Mouse (Mus musculus): Measurements from ENCODE around the gene Zfp14. TPM values are rescaled to one million over a fixed set of nuclear protein-coding genes. Genes with fewer than 3 reads are reported as not detected.

Zfp14 gene
- polyA plus RNA-seq, 1 experiment from 2014 or later: 9.4 TPM

- ATAC-seq (ENCODE audit: low FRiP score): peak; percentile 95
- H3K4me2 ChIP-seq: peak within 1 kb of the TSS; percentile 90
- H3K9me3 ChIP-seq: no peaks in the 10 kb centered on the region
- peak within 1 kb of the TSS; percentile 89 for H3K4me3 ChIP-seq
- no peaks in the 10 kb centered on the region for H3K27me3 ChIP-seq
- H3K9ac ChIP-seq: peak within 1 kb of the TSS; percentile 89
- H3K36me3 ChIP-seq: peaks cover 38% of the 10 kb centered on the region
- under 1% methylated on average over 47 of the region's 50 CpGs for WGBS
- peak within 1 kb of the TSS; percentile 90 for H3K27ac ChIP-seq
- H3K4me1 ChIP-seq (replicated peaks): peaks cover 13% of the 10 kb centered on the region
Measured at GRCm38 (mm10) chr7:30072146-30073028, 21.2 kb upstream of the Zfp14 start, which contains the start of gene Zfp82. Gene Zfp82 (minus strand): TSS chr7:30072900.

GRCm38 (mm10) chr7:30064622-30065021 lies 13.4 kb upstream of the Zfp14 start:
- no peak overlapping the region for H3K4me3 ChIP-seq
- H3K9ac ChIP-seq: no peak overlapping the region
- H3K4me1 ChIP-seq (replicated peaks): no peaks in the 10 kb centered on the region
- H3K4me2 ChIP-seq: no peak overlapping the region
- peaks cover 82% of the 10 kb centered on the region for H3K36me3 ChIP-seq
- H3K27me3 ChIP-seq: no peaks in the 10 kb centered on the region
- WGBS: 89% methylated on average over 5 of the region's 5 CpGs
- ATAC-seq (ENCODE audit: low FRiP score): no peak
- no peak overlapping the region for H3K27ac ChIP-seq
- H3K9me3 ChIP-seq: no peaks in the 10 kb centered on the region

- ATAC-seq (ENCODE audit: low FRiP score): no peak
- 89% methylated on average over 5 of the region's 5 CpGs for WGBS
- Histone ChIP-seq H3K27me3 (no peaks in the 10 kb centered on the region), H3K4me2 (no peak overlapping the region), H3K4me3 (no peak overlapping the region), H3K36me3 (peaks cover 89% of the 10 kb centered on the region), H3K4me1 (replicated peaks) (no peaks in the 10 kb centered on the region), H3K9me3 (no peaks in the 10 kb centered on the region), H3K27ac (no peak overlapping the region), H3K9ac (no peak overlapping the region)
Measured at GRCm38 (mm10) chr7:30062478-30062877, 11.3 kb upstream of the Zfp14 start.

- ATAC-seq (ENCODE audit: low FRiP score): no peak
Measured at GRCm38 (mm10) chr7:30060341-30060740, 9.2 kb upstream of the Zfp14 start.

DNA sequence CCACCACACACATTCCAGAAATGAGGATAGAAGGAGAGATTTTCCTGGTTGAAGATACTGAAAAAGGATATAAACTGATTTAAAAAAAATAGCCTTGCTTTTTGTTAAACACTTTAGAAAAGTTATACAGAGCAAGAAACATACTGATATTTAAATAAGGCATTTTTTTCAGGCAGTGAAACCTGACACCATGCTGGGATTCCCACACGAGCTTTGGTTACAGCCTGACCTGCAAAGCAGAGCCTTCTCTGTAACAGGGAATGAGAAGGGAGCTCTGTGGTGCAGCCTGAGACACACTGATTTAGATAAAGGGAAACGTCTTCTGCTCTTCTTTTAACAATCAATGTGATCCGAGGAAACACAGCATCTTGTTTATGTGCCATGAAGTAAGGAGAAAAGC lies 2.4 kb upstream of the Zfp14 start:
- Histone ChIP-seq H3K4me1 (replicated peaks) (peaks cover 14% of the 10 kb centered on the region), H3K27me3 (no peaks in the 10 kb centered on the region)

More at GRCm38 (mm10) chr7:30060341-30060740, 9.2 kb upstream of the Zfp14 start:
- no peak overlapping the region for H3K4me3 ChIP-seq
- H3K9ac ChIP-seq: no peak overlapping the region
- peaks cover 94% of the 10 kb centered on the region for H3K36me3 ChIP-seq
- no peaks in the 10 kb centered on the region for H3K27me3 ChIP-seq
- H3K4me1 ChIP-seq (replicated peaks): no peaks in the 10 kb centered on the region
- WGBS: 87% methylated on average over 6 of the region's 6 CpGs
- no peak overlapping the region for H3K4me2 ChIP-seq
- no peaks in the 10 kb centered on the region for H3K9me3 ChIP-seq
- H3K27ac ChIP-seq: no peak overlapping the region

GRCm38 (mm10) chr7:30048126-30048525 lies 3.1 kb downstream of the Zfp14 start:
- Histone ChIP-seq H3K36me3 (peaks cover 16% of the 10 kb centered on the region; the same call in 1 of the 2 replicates), H3K27ac (no peak overlapping the region), H3K4me1 (replicated peaks) (peaks cover 14% of the 10 kb centered on the region), H3K9ac (no peak overlapping the region), H3K27me3 (no peaks in the 10 kb centered on the region), H3K9me3 (no peaks in the 10 kb centered on the region), H3K4me2 (no peak overlapping the region), H3K4me3 (no peak overlapping the region)
- no peak for ATAC-seq (ENCODE audit: low FRiP score)
- 95% methylated on average over 4 of the region's 4 CpGs for WGBS

More for the DNA sequence above, 2.4 kb upstream of the Zfp14 start:
- no peak for ATAC-seq (ENCODE audit: low FRiP score)
- Histone ChIP-seq H3K9me3 (no peaks in the 10 kb centered on the region), H3K27ac (no peak overlapping the region), H3K9ac (no peak overlapping the region), H3K4me2 (no peak overlapping the region), H3K36me3 (peaks cover 42% of the 10 kb centered on the region), H3K4me3 (no peak overlapping the region)
- whole genome bisulfite sequencing: 16% methylated on average over 3 of the region's 3 CpGs

DNA sequence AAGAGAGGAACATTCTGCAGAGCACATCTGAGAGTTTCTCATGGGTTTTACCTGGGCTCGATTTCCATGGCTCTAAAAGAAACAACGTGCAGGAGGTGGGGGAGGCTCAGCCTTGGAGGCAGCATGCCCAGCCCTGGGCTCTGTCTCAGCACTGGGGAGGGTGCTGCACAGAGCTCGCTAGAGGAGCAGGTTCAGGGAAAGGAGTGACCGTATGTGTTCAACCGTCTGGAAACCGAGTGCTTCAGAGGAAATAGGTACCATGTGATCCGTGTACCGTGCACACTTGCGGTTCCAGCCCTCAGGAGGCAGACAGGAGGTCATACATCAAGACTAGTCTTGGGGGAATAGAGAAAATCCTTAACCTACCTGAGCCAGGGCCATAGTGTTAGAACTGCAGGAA lies 6.8 kb downstream of the Zfp14 start:
- H3K27ac ChIP-seq: no peak overlapping the region
- H3K36me3 ChIP-seq: peaks cover 38% of the 10 kb centered on the region
- H3K9me3 ChIP-seq: no peaks in the 10 kb centered on the region
- no peaks in the 10 kb centered on the region for H3K4me1 ChIP-seq (replicated peaks)
- no peak overlapping the region for H3K4me2 ChIP-seq
- H3K4me3 ChIP-seq: no peak overlapping the region
- whole genome bisulfite sequencing: 66% methylated on average over 9 of the region's 9 CpGs
- no peak overlapping the region for H3K9ac ChIP-seq
- no peak for ATAC-seq (ENCODE audit: low FRiP score)
- H3K27me3 ChIP-seq: no peaks in the 10 kb centered on the region

DNA sequence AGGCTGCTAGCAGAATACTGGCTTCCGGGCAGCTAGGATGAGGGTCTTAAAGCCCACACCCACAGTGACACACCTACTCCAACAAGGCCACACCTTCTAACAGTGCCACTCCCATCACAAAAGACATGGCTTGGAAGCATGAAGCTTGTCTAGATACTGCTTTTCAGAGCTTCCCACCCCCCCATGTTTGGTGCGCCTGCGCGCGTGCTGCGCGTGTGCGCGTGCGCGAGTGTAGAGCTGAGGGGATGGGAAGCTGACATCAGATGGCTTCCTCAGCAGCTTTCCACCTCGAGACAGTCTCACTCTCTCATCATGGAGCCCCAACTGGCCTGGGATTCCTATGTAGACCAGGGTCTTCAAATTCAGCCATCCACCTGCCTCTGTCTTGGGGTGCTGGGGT lies 16.8 kb downstream of the Zfp14 start:
- Histone ChIP-seq H3K9ac (no peak overlapping the region), H3K4me1 (replicated peaks) (no peaks in the 10 kb centered on the region), H3K27me3 (no peaks in the 10 kb centered on the region), H3K27ac (no peak overlapping the region), H3K36me3 (peaks cover 32% of the 10 kb centered on the region), H3K9me3 (no peaks in the 10 kb centered on the region), H3K4me3 (no peak overlapping the region), H3K4me2 (no peak overlapping the region)
- no peak for ATAC-seq (ENCODE audit: low FRiP score)
- WGBS: 94% methylated on average over 12 of the region's 12 CpGs

- 76% methylated on average over 3 of the region's 3 CpGs for WGBS
- Histone ChIP-seq H3K36me3 (peaks cover 21% of the 10 kb centered on the region), H3K9me3 (no peaks in the 10 kb centered on the region), H3K9ac (no peak overlapping the region), H3K27me3 (no peaks in the 10 kb centered on the region), H3K4me1 (replicated peaks) (no peaks in the 10 kb centered on the region), H3K27ac (no peak overlapping the region), H3K4me2 (no peak overlapping the region), H3K4me3 (no peak overlapping the region)
- ATAC-seq (ENCODE audit: low FRiP score): no peak
Measured at GRCm38 (mm10) chr7:30031379-30031778, 19.8 kb downstream of the Zfp14 start.

DNA sequence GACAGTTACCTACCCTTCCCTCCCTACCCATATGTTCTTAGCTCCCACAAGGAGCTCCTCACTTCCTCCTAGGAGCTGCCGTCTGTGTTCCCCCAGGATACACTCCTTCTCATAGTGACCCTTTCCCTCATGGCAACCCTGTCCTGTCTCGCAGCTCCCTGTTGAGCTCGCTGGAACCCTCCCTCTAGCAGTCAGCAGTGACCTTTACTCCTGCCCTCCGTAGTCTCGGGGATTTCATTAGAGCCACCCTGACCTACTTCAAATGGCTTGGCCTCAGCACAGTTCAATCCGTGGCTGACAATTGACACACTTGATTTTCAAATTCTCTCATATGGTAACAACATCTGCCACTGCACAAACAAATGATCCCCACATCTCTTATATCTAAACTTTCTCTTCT lies 20.5 kb downstream of the Zfp14 start:
- H3K36me3 ChIP-seq: peaks cover 24% of the 10 kb centered on the region
- no peaks in the 10 kb centered on the region for H3K4me1 ChIP-seq (replicated peaks)
- no peak overlapping the region for H3K9ac ChIP-seq
- no peaks in the 10 kb centered on the region for H3K9me3 ChIP-seq
- no peak overlapping the region for H3K4me3 ChIP-seq
- H3K27ac ChIP-seq: no peak overlapping the region
- no peak for ATAC-seq (ENCODE audit: low FRiP score)
- WGBS: 36% methylated on average over 6 of the region's 6 CpGs
- no peak overlapping the region for H3K4me2 ChIP-seq
- no peaks in the 10 kb centered on the region for H3K27me3 ChIP-seq

DNA sequence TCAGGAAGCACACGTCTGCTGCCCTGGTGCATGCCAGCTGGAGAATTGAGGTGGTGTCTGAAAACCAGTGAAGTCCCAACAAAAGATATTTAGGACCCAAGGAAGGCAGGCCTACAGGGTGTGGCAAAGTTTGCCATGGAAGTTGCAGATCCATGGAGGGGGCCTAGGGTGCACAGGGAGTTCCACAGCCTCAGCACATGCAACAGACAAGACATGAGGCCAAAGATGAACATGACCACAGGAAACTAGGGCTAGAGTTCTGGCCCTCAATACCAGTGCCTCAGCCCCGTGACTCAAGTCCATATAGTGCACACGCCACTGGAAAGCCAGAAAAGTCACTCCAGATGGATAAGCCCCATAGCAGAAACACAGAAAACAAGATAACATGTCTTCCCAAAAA lies 22.6 kb downstream of the Zfp14 start:
- H3K4me2 ChIP-seq: no peak overlapping the region
- no peak for ATAC-seq (ENCODE audit: low FRiP score)
- no peaks in the 10 kb centered on the region for H3K9me3 ChIP-seq
- H3K9ac ChIP-seq: no peak overlapping the region
- H3K4me3 ChIP-seq: no peak overlapping the region
- WGBS: 92% methylated on average over 3 of the region's 3 CpGs
- H3K36me3 ChIP-seq: peaks cover 41% of the 10 kb centered on the region
- no peaks in the 10 kb centered on the region for H3K4me1 ChIP-seq (replicated peaks)
- H3K27me3 ChIP-seq: no peaks in the 10 kb centered on the region
- H3K27ac ChIP-seq: no peak overlapping the region

DNA sequence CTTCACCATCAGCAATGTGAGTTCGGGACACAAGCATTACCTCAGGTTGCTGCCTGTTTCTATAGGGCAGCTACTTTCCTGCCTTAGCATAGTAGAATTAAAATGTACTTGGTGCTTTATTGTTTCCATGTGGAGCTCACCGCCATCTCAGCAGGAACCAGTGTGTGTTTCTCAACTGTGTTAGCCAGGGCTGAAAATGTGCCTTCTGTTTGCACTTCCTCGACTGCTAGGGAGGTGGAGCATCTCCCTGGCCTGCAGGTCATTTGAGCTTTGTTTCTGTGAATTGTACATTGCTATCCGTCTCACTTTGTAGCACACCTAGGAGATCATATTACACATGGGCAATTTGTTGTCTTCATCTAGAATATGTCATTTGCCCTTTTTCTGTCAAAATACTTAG lies 23.8 kb downstream of the Zfp14 start:
- no peak overlapping the region for H3K9ac ChIP-seq
- no peak overlapping the region for H3K27ac ChIP-seq
- H3K36me3 ChIP-seq: peaks cover 53% of the 10 kb centered on the region
- no peak overlapping the region for H3K4me2 ChIP-seq
- no peak for ATAC-seq (ENCODE audit: low FRiP score)
- no peaks in the 10 kb centered on the region for H3K4me1 ChIP-seq (replicated peaks)
- WGBS: 75% methylated on average over 4 of the region's 4 CpGs
- H3K27me3 ChIP-seq: no peaks in the 10 kb centered on the region
- H3K9me3 ChIP-seq: no peaks in the 10 kb centered on the region
- no peak overlapping the region for H3K4me3 ChIP-seq

DNA sequence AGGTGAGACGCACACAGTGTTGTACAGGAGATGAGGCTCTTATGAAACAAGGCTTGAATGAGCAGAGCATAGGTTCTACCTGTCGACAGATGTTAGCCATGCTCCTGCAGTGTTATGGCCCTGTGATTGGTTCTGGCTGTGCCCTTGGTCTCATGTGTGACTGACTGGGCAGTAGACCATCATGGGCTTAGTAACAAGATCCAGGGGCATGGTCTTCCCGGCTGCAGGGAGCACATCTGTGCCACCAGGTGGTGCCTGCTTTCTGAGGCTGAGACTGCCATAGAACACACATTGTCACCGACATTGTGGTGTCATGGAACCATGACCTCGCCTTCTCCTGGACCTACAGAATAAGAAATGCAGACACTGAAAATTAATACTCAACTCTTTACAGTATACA lies 25.8 kb downstream of the Zfp14 start:
- H3K9ac ChIP-seq: no peak overlapping the region
- no peaks in the 10 kb centered on the region for H3K9me3 ChIP-seq
- H3K27ac ChIP-seq: no peak overlapping the region
- no peaks in the 10 kb centered on the region for H3K4me1 ChIP-seq (replicated peaks)
- H3K4me2 ChIP-seq: no peak overlapping the region
- peaks cover 64% of the 10 kb centered on the region for H3K36me3 ChIP-seq
- ATAC-seq (ENCODE audit: low FRiP score): no peak
- H3K4me3 ChIP-seq: no peak overlapping the region
- WGBS: 85% methylated on average over 5 of the region's 5 CpGs
- H3K27me3 ChIP-seq: no peaks in the 10 kb centered on the region

Measured in hindbrain, embryonic 13.5 days (tissue).